Mouse (Mus musculus): ENCODE measurements at regions not wholly inside any gene's neighbourhood (a gene's known extent, or its start where the extent isn't known, plus 50 kb on each side); places are given as distances from the start of the nearest gene placed in this dataset.

GRCm38 (mm10) chr2:51016129-51016402 is 132.8 kb downstream of the Rnd3 start:
- in situ Hi-C loops (cut with MboI; ENCODE audit: low pct_unique_long_range_greater_than_20kb in 1 of 2, low sequenced_read_pairs in 2 of 2, unreplicated experiment in 1 of 2), result no loop called here

- in situ Hi-C loops (cut with MboI; ENCODE audit: low pct_unique_long_range_greater_than_20kb in 1 of 2, low sequenced_read_pairs in 2 of 2, unreplicated experiment in 1 of 2), result no loop called here
Measured at GRCm38 (mm10) chr2:51015360-51016128, 133.4 kb downstream of the Rnd3 start.

DNA sequence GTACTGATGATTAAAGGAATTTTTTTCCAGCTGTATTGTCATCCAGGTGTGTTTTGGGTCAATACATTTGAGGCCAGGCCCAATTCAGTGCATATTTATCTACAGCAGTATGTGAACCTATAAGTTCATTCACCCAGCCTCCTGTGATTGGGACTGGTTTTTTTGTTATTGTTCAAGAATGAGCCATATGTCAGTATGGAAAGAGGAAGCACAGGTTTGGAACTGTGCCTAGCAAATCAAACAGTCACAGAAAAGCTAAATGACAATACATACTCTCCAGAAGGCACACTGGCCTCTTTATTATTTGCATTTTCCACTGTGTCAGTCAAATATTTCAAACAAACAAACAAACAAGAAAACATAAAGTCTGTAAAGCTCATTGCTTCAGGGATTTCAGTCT is 134.7 kb downstream of the Rnd3 start:
- in situ Hi-C loops (cut with MboI; ENCODE audit: low pct_unique_long_range_greater_than_20kb in 1 of 2, low sequenced_read_pairs in 2 of 2, unreplicated experiment in 1 of 2), result no loop called here

DNA sequence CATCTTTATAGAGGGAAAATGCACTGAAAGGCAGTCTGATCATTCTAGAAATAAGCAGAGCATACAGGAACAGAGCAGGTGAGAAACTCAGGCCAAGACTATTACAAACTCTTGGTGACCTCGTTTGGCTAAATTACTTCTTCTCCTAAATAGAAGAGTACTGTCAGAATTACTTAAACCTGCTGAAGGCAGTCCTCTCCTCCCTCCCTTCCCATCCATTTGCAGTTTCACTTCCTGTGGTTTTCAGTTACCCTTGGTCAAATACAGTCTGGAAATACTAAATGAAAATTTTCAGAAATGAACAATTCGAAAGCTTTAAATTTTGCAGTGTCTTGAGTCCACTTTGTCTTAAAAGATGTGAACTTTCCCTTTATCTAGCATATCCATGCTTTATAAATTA is 135.8 kb downstream of the Rnd3 start:
- in situ Hi-C loops (cut with MboI; ENCODE audit: low pct_unique_long_range_greater_than_20kb in 1 of 2, low sequenced_read_pairs in 2 of 2, unreplicated experiment in 1 of 2), result no loop called here

GRCm38 (mm10) chr2:51008251-51008533 is 140.7 kb downstream of the Rnd3 start:
- in situ Hi-C loops (cut with MboI; ENCODE audit: low pct_unique_long_range_greater_than_20kb in 1 of 2, low sequenced_read_pairs in 2 of 2, unreplicated experiment in 1 of 2), result no loop called here

GRCm38 (mm10) chr2:51007409-51008250 is 141.3 kb downstream of the Rnd3 start:
- in situ Hi-C loops (cut with MboI; ENCODE audit: low pct_unique_long_range_greater_than_20kb in 1 of 2, low sequenced_read_pairs in 2 of 2, unreplicated experiment in 1 of 2), result no loop called here

DNA sequence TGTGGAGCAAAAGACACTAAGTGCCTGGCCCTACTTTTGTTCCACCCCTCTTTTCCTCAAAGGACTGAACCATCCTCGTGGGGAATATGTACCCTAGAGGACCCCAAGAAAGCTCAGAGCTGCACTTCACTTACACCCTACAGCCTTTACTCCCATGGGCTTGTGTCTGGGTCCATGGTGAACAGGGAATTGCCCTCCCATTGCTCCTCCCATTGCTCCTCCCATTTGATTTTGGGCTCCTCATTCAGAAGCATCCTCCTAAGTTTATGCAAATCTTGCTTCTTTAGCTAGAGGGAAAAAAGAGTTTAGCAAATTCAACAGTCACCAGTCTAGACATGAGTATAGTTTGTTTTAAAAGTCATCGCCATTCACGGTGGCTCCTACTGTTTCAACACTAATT is 142.1 kb downstream of the Rnd3 start:
- in situ Hi-C loops (cut with MboI; ENCODE audit: low pct_unique_long_range_greater_than_20kb in 1 of 2, low sequenced_read_pairs in 2 of 2, unreplicated experiment in 1 of 2), result no loop called here

DNA sequence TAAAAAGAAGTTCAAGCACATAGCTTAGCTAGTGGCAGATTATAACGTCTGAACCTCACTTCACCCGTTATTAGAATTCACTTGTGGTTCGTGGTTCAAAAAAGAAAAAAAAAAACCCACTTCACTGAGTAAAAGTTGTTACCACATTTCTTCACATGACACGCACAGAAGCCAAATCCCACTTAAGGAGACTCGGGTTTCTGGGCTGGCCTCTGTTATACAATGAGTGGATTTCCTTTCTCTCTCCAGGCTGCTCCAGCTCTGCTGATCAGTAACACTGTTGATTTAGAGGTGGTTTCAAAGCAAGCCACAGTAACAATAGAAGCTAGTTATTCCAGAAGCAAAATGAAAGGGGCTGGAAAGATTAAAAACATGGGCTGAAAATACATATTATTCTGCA is 147.4 kb downstream of the Rnd3 start:
- in situ Hi-C loops (cut with MboI; ENCODE audit: low pct_unique_long_range_greater_than_20kb in 1 of 2, low sequenced_read_pairs in 2 of 2, unreplicated experiment in 1 of 2), result no loop called here

DNA sequence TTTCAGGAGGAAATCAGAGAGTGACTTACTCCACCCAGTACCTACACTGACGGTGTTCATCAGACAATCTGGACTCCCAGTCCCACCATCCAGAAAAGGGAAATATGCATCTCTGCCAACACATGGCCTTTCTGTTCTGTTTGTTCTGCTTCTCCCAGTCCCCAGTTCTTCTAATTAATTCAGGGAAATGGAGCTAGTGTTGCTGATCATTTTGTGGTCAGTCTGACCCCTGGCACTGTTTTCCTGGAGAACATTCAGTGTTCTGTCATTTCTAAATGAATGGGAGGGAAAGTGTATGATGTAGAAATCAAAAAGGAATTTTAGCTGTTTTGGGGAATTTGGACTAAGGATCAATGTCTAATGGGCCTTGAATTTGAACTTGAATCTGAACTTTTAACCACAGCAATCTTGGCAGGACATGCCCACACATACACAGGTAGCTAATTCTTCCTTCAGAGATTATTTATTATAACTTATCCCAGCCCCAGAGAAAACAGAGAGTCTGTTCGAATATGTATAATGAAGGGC is 165.0 kb downstream of the Rnd3 start:
- in situ Hi-C loops (cut with MboI; ENCODE audit: low pct_unique_long_range_greater_than_20kb in 1 of 2, low sequenced_read_pairs in 2 of 2, unreplicated experiment in 1 of 2), result no loop called here

DNA sequence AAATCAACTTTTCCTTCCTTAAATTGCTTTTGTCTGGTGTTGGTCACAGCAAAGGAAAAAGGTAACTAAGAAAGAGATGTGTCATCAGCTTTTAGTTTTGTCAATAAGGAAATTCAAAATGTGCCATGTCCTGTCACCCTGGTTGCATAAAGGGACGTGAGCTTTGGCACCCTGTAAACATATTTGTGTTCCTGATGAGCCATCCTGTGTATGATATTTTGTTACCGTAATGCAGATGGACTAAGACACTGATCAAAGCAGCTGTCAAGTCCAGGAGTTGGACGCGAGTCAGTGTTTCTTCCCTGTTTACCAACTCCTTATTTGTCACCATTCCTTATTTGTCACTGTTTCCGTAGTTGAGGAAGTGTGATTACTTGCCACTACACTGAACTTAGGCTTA is 166.3 kb downstream of the Rnd3 start:
- in situ Hi-C loops (cut with MboI; ENCODE audit: low pct_unique_long_range_greater_than_20kb in 1 of 2, low sequenced_read_pairs in 2 of 2, unreplicated experiment in 1 of 2), result no loop called here

DNA sequence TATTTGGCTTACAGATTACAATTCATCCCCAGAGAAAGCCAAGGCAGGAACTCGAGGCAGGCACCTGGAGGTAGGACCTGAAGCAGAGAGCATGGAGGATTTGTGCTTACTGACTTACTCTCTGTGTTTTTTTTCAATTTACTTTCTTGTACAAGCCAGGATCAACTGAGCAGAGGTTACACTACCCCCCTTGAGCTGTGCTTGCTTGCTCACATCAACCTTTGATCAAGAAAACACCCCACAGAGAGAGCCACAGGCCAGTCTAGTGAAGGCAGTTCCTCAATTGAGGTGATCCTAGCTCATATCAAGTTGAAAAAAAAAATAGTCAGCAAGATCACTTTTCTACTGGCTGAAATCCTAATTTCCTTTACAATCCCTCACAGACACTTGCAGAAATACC is 170.6 kb downstream of the Rnd3 start:
- in situ Hi-C loops (cut with MboI; ENCODE audit: low pct_unique_long_range_greater_than_20kb in 1 of 2, low sequenced_read_pairs in 2 of 2, unreplicated experiment in 1 of 2), result no loop called here

DNA sequence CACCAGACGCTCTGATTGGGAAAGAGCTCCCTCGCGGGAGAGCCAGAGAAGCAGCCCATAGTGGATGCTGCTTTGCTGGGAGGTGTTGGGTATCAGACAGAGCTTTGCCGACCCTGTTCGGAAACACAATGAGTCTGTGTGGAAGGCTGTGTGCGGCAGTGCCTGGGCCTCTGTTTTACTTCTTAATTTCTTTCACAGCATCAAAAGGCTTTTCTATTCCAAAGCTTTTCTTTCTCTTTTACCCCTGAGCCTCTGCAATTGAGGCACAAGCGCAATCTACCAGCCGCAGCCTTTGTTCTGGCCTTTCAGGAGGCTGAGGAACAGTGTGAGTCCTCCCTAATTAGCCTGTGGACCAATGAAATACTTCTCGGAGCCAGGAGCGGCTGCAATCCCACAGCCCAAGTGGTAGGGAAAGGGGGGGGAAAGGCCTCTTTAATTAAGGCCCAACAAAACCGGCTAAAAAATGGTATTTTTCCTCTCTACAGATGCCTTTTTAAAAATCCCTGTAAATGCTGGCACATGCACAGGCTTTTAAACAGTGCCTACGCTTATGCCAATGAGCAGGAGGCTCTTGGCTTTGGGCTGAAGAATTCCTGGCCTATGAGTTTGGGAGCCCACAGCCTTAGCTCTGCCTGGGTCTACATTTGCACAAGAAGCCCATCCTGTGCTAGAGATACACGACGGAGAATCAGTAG is 177.6 kb downstream of the Rnd3 start:
- in situ Hi-C loops (cut with MboI; ENCODE audit: low pct_unique_long_range_greater_than_20kb in 1 of 2, low sequenced_read_pairs in 2 of 2, unreplicated experiment in 1 of 2), result no loop called here

DNA sequence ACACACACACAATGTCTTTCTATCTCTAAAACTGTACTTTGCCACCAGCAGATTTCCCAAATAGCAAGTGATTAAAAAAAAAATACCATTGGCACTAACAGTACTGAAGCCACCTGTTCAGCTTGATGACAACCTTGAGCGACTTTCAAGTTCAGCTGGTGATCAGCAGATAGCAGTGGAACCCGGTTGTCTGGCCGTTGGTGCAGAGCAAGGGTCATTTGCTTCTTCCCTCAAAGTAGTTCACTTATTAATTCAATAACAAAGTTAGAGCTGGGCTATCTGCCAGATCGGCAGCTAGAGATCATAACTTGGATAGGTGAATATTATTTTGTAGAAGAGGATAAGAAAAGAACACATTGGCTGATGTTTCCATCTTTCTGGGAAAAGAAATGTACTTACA is 180.5 kb downstream of the Rnd3 start:
- in situ Hi-C loops (cut with MboI; ENCODE audit: low pct_unique_long_range_greater_than_20kb in 1 of 2, low sequenced_read_pairs in 2 of 2, unreplicated experiment in 1 of 2), result no loop called here

DNA sequence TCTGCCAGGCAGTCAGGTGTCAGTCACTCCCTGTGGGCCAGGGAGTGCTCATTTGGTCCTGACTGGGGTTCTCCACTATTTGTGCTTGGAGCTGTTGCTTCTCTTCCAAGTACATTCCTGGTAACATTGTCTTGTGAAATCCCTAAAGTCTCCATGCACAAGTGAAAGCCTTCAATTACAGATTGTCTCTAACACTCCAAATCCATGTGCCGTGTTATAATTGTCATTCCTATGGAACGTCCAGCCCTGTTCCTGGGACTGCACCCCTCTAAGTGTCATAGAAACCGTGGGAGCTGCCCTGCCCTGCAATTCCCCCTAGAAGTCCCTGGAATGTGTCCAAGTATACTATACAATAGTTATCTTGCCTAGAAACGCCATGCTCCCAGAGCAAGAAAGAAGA is 181.1 kb downstream of the Rnd3 start:
- in situ Hi-C loops (cut with MboI; ENCODE audit: low pct_unique_long_range_greater_than_20kb in 1 of 2, low sequenced_read_pairs in 2 of 2, unreplicated experiment in 1 of 2), result no loop called here

DNA sequence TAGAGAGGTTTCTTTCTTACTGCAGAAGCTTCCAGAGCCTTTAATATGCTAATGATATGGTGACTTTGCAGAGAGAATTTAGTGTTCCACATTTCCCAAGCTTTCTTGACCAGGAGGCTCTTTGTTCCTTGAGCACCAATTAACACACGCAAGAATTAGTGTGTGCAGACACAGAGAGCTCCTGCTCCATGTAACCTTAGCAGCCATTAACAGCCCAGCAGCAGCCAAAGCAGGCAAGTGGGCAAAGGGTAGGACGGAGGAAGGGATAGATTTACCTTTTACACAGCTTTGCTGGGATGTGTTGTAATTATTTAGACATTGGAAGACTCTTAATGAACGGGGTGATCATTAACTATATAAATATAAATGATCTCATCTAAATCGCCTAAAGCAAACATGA is 181.8 kb downstream of the Rnd3 start:
- in situ Hi-C loops (cut with MboI; ENCODE audit: low pct_unique_long_range_greater_than_20kb in 1 of 2, low sequenced_read_pairs in 2 of 2, unreplicated experiment in 1 of 2), result no loop called here

DNA sequence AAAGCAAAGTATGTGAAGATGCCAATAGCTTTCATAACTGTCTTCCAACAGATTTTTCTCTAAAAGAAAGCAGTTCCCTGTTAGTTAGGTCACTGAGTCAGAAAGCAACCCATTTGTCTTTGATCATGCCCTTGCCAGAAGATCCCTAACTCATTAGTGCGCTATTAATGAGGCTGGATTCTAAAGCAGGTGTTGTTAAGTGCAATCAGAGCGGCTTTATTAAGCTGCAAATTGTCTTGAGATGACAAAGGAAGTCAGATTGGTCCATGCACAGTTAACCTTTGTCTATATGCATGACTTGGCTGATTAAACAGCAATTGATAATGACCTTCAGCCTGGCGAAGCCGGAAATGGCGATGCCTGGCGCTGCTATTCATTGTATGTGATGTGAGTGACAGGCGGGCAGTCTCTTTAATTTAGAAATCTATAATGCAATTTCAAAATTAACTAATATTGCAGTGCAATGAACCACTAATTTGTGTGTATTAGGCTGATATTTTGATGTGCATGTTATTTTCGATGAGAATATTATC is 183.4 kb downstream of the Rnd3 start:
- in situ Hi-C loops (cut with MboI; ENCODE audit: low pct_unique_long_range_greater_than_20kb in 1 of 2, low sequenced_read_pairs in 2 of 2, unreplicated experiment in 1 of 2), result no loop called here

DNA sequence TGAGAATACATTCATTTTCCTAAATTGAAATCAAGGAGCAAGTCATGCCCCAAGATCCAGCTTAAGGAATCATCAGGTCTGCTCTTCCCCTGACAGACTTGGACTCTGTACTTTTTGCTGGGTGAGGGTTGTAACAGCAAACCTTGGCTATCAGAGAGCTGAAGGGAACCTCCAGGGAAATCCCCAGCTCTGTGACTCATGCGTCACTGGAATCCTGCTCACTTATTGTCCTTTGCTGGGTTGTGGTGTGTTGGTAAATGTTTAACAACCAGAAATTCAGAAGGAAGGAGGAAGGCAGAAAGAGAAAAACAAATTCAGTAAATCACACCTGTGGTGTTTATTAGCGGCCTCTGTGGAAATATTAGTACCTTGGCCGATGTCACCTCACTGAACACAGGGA is 184.8 kb downstream of the Rnd3 start:
- in situ Hi-C loops (cut with MboI; ENCODE audit: low pct_unique_long_range_greater_than_20kb in 1 of 2, low sequenced_read_pairs in 2 of 2, unreplicated experiment in 1 of 2), result no loop called here

GRCm38 (mm10) chr2:50961049-50961448 is 187.9 kb downstream of the Rnd3 start:
- in situ Hi-C loops (cut with MboI; ENCODE audit: low pct_unique_long_range_greater_than_20kb in 1 of 2, low sequenced_read_pairs in 2 of 2, unreplicated experiment in 1 of 2), result no loop called here

DNA sequence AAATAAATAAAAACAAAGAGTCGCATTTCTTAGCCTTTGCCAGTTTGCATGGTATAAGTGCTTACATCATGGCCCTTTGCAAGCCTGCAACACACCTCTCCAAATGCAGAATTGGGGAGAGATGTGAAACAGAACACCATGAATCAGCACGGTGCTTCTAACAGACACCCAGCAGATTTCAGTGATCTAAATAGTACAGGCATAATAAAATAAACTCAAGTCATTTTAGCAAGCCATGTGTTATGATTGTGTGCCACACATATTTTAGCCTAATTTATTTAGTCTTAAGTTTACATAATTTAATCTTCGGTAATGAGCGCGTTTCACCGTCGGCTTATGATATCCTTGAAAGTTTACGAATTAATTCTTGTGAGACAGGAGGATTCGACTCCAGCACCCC is 189.6 kb downstream of the Rnd3 start:
- in situ Hi-C loops (cut with MboI; ENCODE audit: low pct_unique_long_range_greater_than_20kb in 1 of 2, low sequenced_read_pairs in 2 of 2, unreplicated experiment in 1 of 2), result no loop called here
